Mouse (Mus musculus): ENCODE measurements around the gene Ppp1r3f.

Ppp1r3f gene

GRCm38 (mm10) chrX:7574087-7574884 is at the start of gene Ppp1r3f:
Ppp1r3f (minus strand) TSS chrX:7574283.
- peak; percentile 97 for DNase-seq

GRCm38 (mm10) chrX:7617889-7618551 is 43.9 kb upstream of the Ppp1r3f start:
- DNase-seq: no peak

- peak; percentile 55 for DNase-seq
Observed at GRCm38 (mm10) chrX:7610536-7611258, 36.6 kb upstream of the Ppp1r3f start.

- DNase-seq: peak; percentile 54
Observed at GRCm38 (mm10) chrX:7610035-7610434, 36.0 kb upstream of the Ppp1r3f start.

- no peak for DNase-seq
Observed at GRCm38 (mm10) chrX:7606783-7607182, 32.7 kb upstream of the Ppp1r3f start, which contains the start of gene Cacna1f. Cacna1f (plus strand) TSS chrX:7607083.

GRCm38 (mm10) chrX:7605575-7605941 is 31.5 kb upstream of the Ppp1r3f start:
- DNase-seq: no peak

- DNase-seq: peak; percentile 86
Observed at GRCm38 (mm10) chrX:7604879-7605574, 30.9 kb upstream of the Ppp1r3f start, which contains the start of gene Ccdc22. Ccdc22 (minus strand) TSS chrX:7605517.

GRCm38 (mm10) chrX:7604004-7604403 is 29.9 kb upstream of the Ppp1r3f start:
- no peak for DNase-seq

- no peak for DNase-seq
Observed at GRCm38 (mm10) chrX:7595371-7595770, 21.3 kb upstream of the Ppp1r3f start.

GRCm38 (mm10) chrX:7586356-7586755 is 12.3 kb upstream of the Ppp1r3f start:
- DNase-seq: no peak

- no peak for DNase-seq
Observed at GRCm38 (mm10) chrX:7583881-7584280, 9.8 kb upstream of the Ppp1r3f start.

GRCm38 (mm10) chrX:7581151-7581550 is 7.1 kb upstream of the Ppp1r3f start:
- no peak for DNase-seq

GRCm38 (mm10) chrX:7574885-7575231 is 775 bp upstream of the Ppp1r3f start:
- DNase-seq: no peak

- peak; percentile 66 for DNase-seq
Observed at GRCm38 (mm10) chrX:7573176-7574086, 652 bp downstream of the Ppp1r3f start, which contains the start of gene Foxp3. Foxp3 (plus strand) TSS chrX:7573644.

GRCm38 (mm10) chrX:7572466-7572865 is 1.6 kb downstream of the Ppp1r3f start:
- DNase-seq: no peak

- DNase-seq: no peak
Observed at GRCm38 (mm10) chrX:7571565-7572136, 2.4 kb downstream of the Ppp1r3f start.

- DNase-seq: no peak
Observed at GRCm38 (mm10) chrX:7570481-7571175, 3.5 kb downstream of the Ppp1r3f start.

- DNase-seq: no peak
Observed at GRCm38 (mm10) chrX:7567491-7567890, 6.6 kb downstream of the Ppp1r3f start.

- DNase-seq: no peak
Observed at GRCm38 (mm10) chrX:7566352-7566751, 7.7 kb downstream of the Ppp1r3f start.

GRCm38 (mm10) chrX:7563076-7563475 is 11.0 kb downstream of the Ppp1r3f start:
- no peak for DNase-seq

- no peak for DNase-seq
Observed at GRCm38 (mm10) chrX:7553474-7553873, 20.6 kb downstream of the Ppp1r3f start.
